Mouse (Mus musculus) CH12.LX (cell line): Measurements from ENCODE around the gene Lipm.

Experiments used
- CTCF ChIP-seq, 2 experiments: IDR thresholded peaks in 1 of 2; conservative IDR thresholded peaks in 1 of 2; 2 replicates each; pipeline ENCODE4 v1.5.1; 2011 to 2012; ENCODE audit warnings: low read depth in 2 of 2, low read length in 2 of 2, improper control_type of control experiment in 1 of 2, inconsistent platforms in 1 of 2, mild to moderate bottlenecking in 1 of 2, moderate library complexity in 1 of 2
- EP300 ChIP-seq: IDR thresholded peaks from 2 replicates; pipeline ENCODE4 v1.6.1; 2011; ENCODE audit warnings: low read length, improper control_type of control experiment
- MEF2A ChIP-seq: IDR thresholded peaks from 2 replicates; pipeline ENCODE4 v1.6.1; 2014; ENCODE audit warnings: low read depth, mild to moderate bottlenecking, inconsistent platforms, low read length, improper control_type of control experiment, borderline replicate concordance
- SIN3A ChIP-seq: IDR thresholded peaks from 2 replicates; pipeline ENCODE4 v1.6.1; 2012; ENCODE audit warnings: low read length, improper control_type of control experiment, inconsistent platforms

DNA sequence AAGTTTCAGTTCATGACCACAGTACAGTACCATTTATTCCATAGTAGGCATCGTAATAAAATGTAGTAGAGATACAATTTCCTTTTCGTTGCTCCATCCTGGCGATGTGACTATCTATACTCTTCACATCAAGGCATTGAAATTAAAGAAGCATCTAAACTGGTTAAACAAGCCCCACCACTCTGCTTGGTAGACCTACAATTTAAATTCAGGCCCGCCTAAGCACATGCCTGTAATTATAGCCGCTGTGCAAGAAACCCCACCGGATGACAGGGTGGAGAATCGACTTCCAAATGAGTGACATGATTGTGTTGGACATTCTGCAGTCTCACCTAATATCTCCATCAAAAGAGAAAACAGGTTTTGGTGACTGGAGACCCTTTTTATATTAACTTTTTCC lies 1.2 kb downstream of the Lipm start:
- TF ChIP-seq CTCF (conservative IDR thresholded peaks at IDR 0.05 in 1 of 2, IDR thresholded peaks at IDR 0.05 in 1 of 2; ENCODE audit: low read depth in 2 of 2, low read length in 2 of 2) = no peak
- TF ChIP-seq SIN3A = no peak
- TF ChIP-seq EP300 = no peak
- TF ChIP-seq MEF2A = no peak
